Mouse (Mus musculus) frontal cortex, adult 2 months (tissue): ENCODE results near the gene Rad23a. TPM values are rescaled to one million over a fixed set of nuclear protein-coding genes. Genes with fewer than 3 reads are reported as not detected.

Source experiments
- DNase-seq, 2 experiments: peaks; one replicate each; pipeline ENCODE4 v3.0.0; 2022; ENCODE audit warnings: low spot score in 1 of 2; ENCODE audit errors: extremely low spot score in 1 of 2
- polyA plus RNA-seq: library from polyadenylated mRNA; depleted of rRNA; stranded (reverse); fragments of >200 nt; gene quantifications from 2 replicates; pipeline ENCODE4 v1.2.3, GENCODE M21; 2012; rRNA removed

Rad23a gene
- polyA plus RNA-seq, 1 experiment = 80.5 TPM

GRCm38 (mm10) chr8:84790537-84790936 is 49.9 kb downstream of the Rad23a start:
- no peak for DNase-seq

- DNase-seq = no peak
Measured at GRCm38 (mm10) chr8:84789855-84790486, 50.5 kb downstream of the Rad23a start.

- DNase-seq = no peak
Measured at GRCm38 (mm10) chr8:84789345-84789744, 51.1 kb downstream of the Rad23a start.

- DNase-seq = peak in 1 of 2 experiments; percentile 71
Measured at GRCm38 (mm10) chr8:84788896-84789295, 51.6 kb downstream of the Rad23a start.

- DNase-seq = no peak
Measured at GRCm38 (mm10) chr8:84787523-84788302, 52.8 kb downstream of the Rad23a start.

- DNase-seq = no peak
Measured at GRCm38 (mm10) chr8:84786801-84787467, 53.5 kb downstream of the Rad23a start.

GRCm38 (mm10) chr8:84785756-84786677 is 54.4 kb downstream of the Rad23a start:
- DNase-seq = no peak

- no peak for DNase-seq
Measured at GRCm38 (mm10) chr8:84785506-84785755, 55.0 kb downstream of the Rad23a start.

GRCm38 (mm10) chr8:84784681-84785505 is 55.6 kb downstream of the Rad23a start:
- DNase-seq = no peak

Other genes with a start within 250 kb of the Rad23a start
- gene Ier2, start 177.8 kb downstream of the Rad23a start, polyA plus RNA-seq = 11.1 and 21.5 TPM in 2 replicates
- 143 and 157 TPM in 2 replicates for gene Trmt1, start 154.4 kb downstream of the Rad23a start, polyA plus RNA-seq
- 79.7 and 79.8 TPM in 2 replicates for gene Nacc1, start 152.8 kb downstream of the Rad23a start, polyA plus RNA-seq
- gene Lyl1, start 139.2 kb downstream of the Rad23a start, polyA plus RNA-seq = 2.9 and 4.1 TPM in 2 replicates
- 0.36 TPM in 1 of 2 replicates, not detected in the other for gene G430095P16Rik, start 117.7 kb downstream of the Rad23a start, polyA plus RNA-seq
- gene Nfix, start 40.3 kb downstream of the Rad23a start, polyA plus RNA-seq = 51.3 and 61.3 TPM in 2 replicates
- gene Dand5, start 17.8 kb downstream of the Rad23a start, polyA plus RNA-seq = 14.6 and 15.5 TPM in 2 replicates
- gene Gadd45gip1, start 9.1 kb downstream of the Rad23a start, polyA plus RNA-seq = 28.0 and 30.9 TPM in 2 replicates
- 561 and 590 TPM in 2 replicates for gene Calr, start 6.3 kb upstream of the Rad23a start, polyA plus RNA-seq
- gene Farsa, start 16.3 kb upstream of the Rad23a start, polyA plus RNA-seq = 59.6 and 59.7 TPM in 2 replicates
- 4.2 and 5.2 TPM in 2 replicates for gene Syce2, start 31.4 kb upstream of the Rad23a start, polyA plus RNA-seq
- 55.1 and 71.5 TPM in 2 replicates for gene Gcdh, start 53.3 kb upstream of the Rad23a start, polyA plus RNA-seq
- gene Klf1, start 61.3 kb upstream of the Rad23a start, polyA plus RNA-seq = 0.17 and 0.38 TPM in 2 replicates
- 5.7 and 6.5 TPM in 2 replicates for gene Dnase2a, start 67.9 kb upstream of the Rad23a start, polyA plus RNA-seq
- 69.0 and 76.3 TPM in 2 replicates for gene Mast1, start 96.7 kb upstream of the Rad23a start, polyA plus RNA-seq
- 7.6 and 7.9 TPM in 2 replicates for gene Rtbdn, start 106.3 kb upstream of the Rad23a start, polyA plus RNA-seq
- not detected in 2 replicates for gene Gm49661, start 128.8 kb upstream of the Rad23a start, polyA plus RNA-seq
- 318 and 332 TPM in 2 replicates for gene Prdx2, start 128.9 kb upstream of the Rad23a start, polyA plus RNA-seq
- gene Rnaseh2a, start 129.1 kb upstream of the Rad23a start, polyA plus RNA-seq = 37.5 and 39.7 TPM in 2 replicates
- gene Junb, start 138.1 kb upstream of the Rad23a start, polyA plus RNA-seq = 52.0 and 106 TPM in 2 replicates
- 20.7 and 26.0 TPM in 2 replicates for gene Hook2, start 149.9 kb upstream of the Rad23a start, polyA plus RNA-seq
- 0.10 TPM in 1 of 2 replicates, not detected in the other for gene Best2, start 173.9 kb upstream of the Rad23a start, polyA plus RNA-seq
- 238 and 271 TPM in 2 replicates for gene Asna1, start 184.6 kb upstream of the Rad23a start, polyA plus RNA-seq
- gene Trir, start 186.2 kb upstream of the Rad23a start, polyA plus RNA-seq = 150 and 167 TPM in 2 replicates
- gene Tnpo2, start 196.2 kb upstream of the Rad23a start, polyA plus RNA-seq = 96.1 and 109 TPM in 2 replicates
- gene Fbxw9, start 219.4 kb upstream of the Rad23a start, polyA plus RNA-seq = 42.4 and 46.3 TPM in 2 replicates
- gene Gm5741, start 227.3 kb upstream of the Rad23a start, polyA plus RNA-seq = 0.74 TPM in 1 of 2 replicates, not detected in the other
- gene Dhps, start 231.1 kb upstream of the Rad23a start, polyA plus RNA-seq = 66.6 and 68.7 TPM in 2 replicates
- gene Wdr83os, start 240.1 kb upstream of the Rad23a start, polyA plus RNA-seq = 110 and 122 TPM in 2 replicates
- 57.8 and 58.2 TPM in 2 replicates for gene Wdr83, start 240.6 kb upstream of the Rad23a start, polyA plus RNA-seq
- 40.2 and 46.9 TPM in 2 replicates for gene Man2b1, start 242.6 kb upstream of the Rad23a start, polyA plus RNA-seq